Mouse (Mus musculus) hindbrain, embryonic 15.5 days (tissue): ENCODE data around the gene Scyl1. TPM values are rescaled to one million over a fixed set of nuclear protein-coding genes. Genes with fewer than 3 reads are reported as not detected.

Source experiments
- ATAC-seq: fragments of 200-750 bp; cut with Nextera tagmentation; 2 replicates; pipeline ENCODE4 v1.8.0; 2017; ENCODE audit warnings: low read depth, moderate number of reproducible peaks, moderate TSS enrichment; ENCODE audit not compliant: low FRiP score
- H3K27ac ChIP-seq: fragments of 300-500 bp; sonication (generic); replicated peaks from 2 replicates; pipeline ENCODE4 v1.5.1; 2015; ENCODE audit warnings: mild to moderate bottlenecking, inconsistent platforms
- H3K27me3 ChIP-seq: fragments of 300-500 bp; sonication (generic); 2 replicates; pipeline ENCODE4 v1.6.1; 2015; ENCODE audit warnings: control low read depth, inconsistent platforms
- H3K36me3 ChIP-seq: fragments of 300-500 bp; sonication (generic); 2 replicates; pipeline ENCODE4 v1.6.1; 2015; ENCODE audit warnings: control low read depth, inconsistent platforms
- H3K4me1 ChIP-seq: fragments of 300-500 bp; sonication (generic); replicated peaks from 2 replicates; pipeline ENCODE4 v1.6.1; 2015; ENCODE audit warnings: control low read depth, inconsistent platforms
- H3K4me2 ChIP-seq: fragments of 300-500 bp; sonication (generic); 2 replicates; pipeline ENCODE4 v1.6.1; 2015; ENCODE audit warnings: moderate library complexity, mild to moderate bottlenecking, inconsistent platforms
- H3K4me3 ChIP-seq: fragments of 300-500 bp; sonication (generic); 2 replicates; pipeline ENCODE4 v1.5.1; 2015; ENCODE audit warnings: mild to moderate bottlenecking, inconsistent platforms
- H3K9ac ChIP-seq: fragments of 300-500 bp; sonication (generic); 2 replicates; pipeline ENCODE4 v1.6.1; 2015; ENCODE audit warnings: inconsistent platforms
- H3K9me3 ChIP-seq: fragments of 300-500 bp; sonication (generic); 2 replicates; pipeline ENCODE4 v1.6.1; 2016; ENCODE audit warnings: control low read depth, inconsistent platforms
- WGBS: fragments of 180-500 bp; shearing (Covaris S2); methylation state at CpG from one replicate; pipeline ENCODE4 v1.1.7; 2015; 5-methylcytosine and 5-hydroxymethylcytosine counted together
- polyA plus RNA-seq: library from polyadenylated mRNA; unstranded; fragments of >200 nt; fragmentation: Nextera tagmentation; extraction: Ambion mirVana; gene quantifications from 2 replicates; pipeline ENCODE4 v1.2.1, GENCODE M21; 2015

Gene Scyl1
- polyA plus RNA-seq, 1 experiment from 2014 or later = 92.6 TPM

DNA sequence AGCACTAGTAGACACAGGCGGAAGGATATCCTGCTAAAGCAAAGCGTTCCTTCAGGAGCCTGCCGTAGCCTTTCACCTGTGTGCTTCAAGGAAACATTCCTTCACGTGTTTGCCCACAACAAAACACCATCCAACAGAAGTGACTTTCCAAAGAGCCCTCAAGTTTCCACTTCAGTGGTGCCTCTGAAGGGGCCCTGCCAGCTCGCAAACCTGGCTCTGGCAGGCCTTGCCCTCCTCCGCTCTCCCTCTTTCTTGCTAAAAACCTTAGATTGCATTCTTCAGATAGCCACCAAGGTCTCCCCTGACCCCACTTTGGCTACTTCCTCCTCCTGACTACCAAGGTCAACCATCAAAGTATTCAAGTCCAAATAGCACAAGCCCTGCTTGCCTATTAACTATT lies 10.3 kb upstream of the Scyl1 start:
- Histone ChIP-seq H3K9me3 (no peaks in the 10 kb centered on the region), H3K4me3 (no peak overlapping the region), H3K4me1 (no peaks in the 10 kb centered on the region), H3K27ac (no peak overlapping the region), H3K27me3 (no peaks in the 10 kb centered on the region), H3K36me3 (no peaks in the 10 kb centered on the region), H3K9ac (no peak overlapping the region), H3K4me2 (no peak overlapping the region)
- no peak for ATAC-seq
- 96% methylated on average over 6 of the region's 6 CpGs for WGBS

DNA sequence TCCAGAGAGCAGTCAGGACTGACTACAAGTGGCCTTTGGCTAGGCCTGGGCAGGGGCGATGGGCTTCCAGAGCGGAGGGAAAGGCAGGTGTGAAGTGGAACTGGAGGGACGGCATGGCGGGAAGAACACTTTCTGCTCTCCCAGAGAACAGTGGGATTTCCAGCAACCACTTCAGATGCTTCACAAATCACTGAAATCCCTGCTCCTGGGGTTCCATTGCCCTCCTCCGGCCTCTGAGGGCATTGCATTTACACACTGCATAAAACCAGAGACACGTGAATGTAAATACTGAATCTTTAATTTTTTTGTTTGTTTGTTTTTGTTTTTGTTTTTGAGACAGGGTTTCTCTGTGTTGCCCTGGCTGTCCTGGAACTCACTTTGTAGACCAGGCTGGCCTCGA lies 9.0 kb upstream of the Scyl1 start:
- no peaks in the 10 kb centered on the region for H3K36me3 ChIP-seq
- no peaks in the 10 kb centered on the region for H3K4me1 ChIP-seq
- H3K4me2 ChIP-seq = no peak overlapping the region
- no peaks in the 10 kb centered on the region for H3K9me3 ChIP-seq
- H3K27ac ChIP-seq = no peak overlapping the region
- 64% methylated on average over 7 of the region's 7 CpGs for WGBS
- H3K9ac ChIP-seq = no peak overlapping the region
- H3K27me3 ChIP-seq = no peaks in the 10 kb centered on the region
- no peak for ATAC-seq
- no peak overlapping the region for H3K4me3 ChIP-seq

- WGBS = 47% methylated on average over 8 of the region's 8 CpGs
- Histone ChIP-seq H3K36me3 (no peaks in the 10 kb centered on the region), H3K4me2 (no peak overlapping the region), H3K4me1 (no peaks in the 10 kb centered on the region), H3K9me3 (no peaks in the 10 kb centered on the region), H3K4me3 (no peak overlapping the region), H3K27ac (no peak overlapping the region), H3K9ac (no peak overlapping the region), H3K27me3 (no peaks in the 10 kb centered on the region)
- no peak for ATAC-seq
Measured at GRCm38 (mm10) chr19:5778312-5778711, 7.1 kb upstream of the Scyl1 start.

DNA sequence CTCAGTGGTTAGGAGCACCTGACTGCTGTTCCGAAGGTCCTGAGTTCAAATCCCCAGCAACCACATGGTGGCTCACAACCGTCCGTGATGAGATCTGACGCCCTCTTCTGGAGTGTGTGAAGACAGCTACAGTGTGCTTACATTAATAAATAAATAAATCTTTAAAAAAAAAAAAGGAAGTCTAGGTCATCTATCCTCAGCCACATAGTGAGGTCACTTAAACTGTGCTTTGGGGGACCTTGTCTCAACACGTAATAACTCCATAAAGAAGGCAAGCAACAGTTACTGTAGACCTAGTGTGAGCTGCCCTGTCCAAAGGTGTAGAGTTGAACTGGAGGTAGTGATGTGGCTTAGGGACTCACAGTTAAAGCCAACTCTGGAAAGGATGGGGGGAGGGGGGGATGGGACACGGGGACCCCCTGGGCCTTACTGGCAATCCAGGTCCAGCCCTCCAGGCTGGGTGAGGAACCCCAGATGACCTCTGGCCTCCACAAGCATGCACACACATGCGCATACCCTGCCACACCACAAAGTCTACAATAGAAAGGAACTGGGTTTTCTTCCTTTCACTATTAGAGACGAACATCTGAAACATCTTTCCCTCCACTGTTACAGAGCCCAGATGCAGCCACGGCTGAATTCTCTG lies 6.3 kb upstream of the Scyl1 start:
- Histone ChIP-seq H3K27me3 (no peaks in the 10 kb centered on the region), H3K9ac (no peak overlapping the region), H3K4me1 (no peaks in the 10 kb centered on the region), H3K36me3 (no peaks in the 10 kb centered on the region), H3K4me2 (no peak overlapping the region), H3K9me3 (no peaks in the 10 kb centered on the region), H3K4me3 (no peak overlapping the region), H3K27ac (no peak overlapping the region)
- WGBS = 87% methylated on average over 9 of the region's 9 CpGs
- ATAC-seq = no peak

- 43% methylated on average over 9 of the region's 9 CpGs for WGBS
- no peak for ATAC-seq
- H3K36me3 ChIP-seq = peaks cover 31% of the 10 kb centered on the region
Measured at GRCm38 (mm10) chr19:5770311-5770710, 908 bp downstream of the Scyl1 start.

GRCm38 (mm10) chr19:5767271-5767670 lies 3.9 kb downstream of the Scyl1 start:
- Histone ChIP-seq H3K27me3 (no peaks in the 10 kb centered on the region), H3K9ac (no peak overlapping the region), H3K9me3 (no peaks in the 10 kb centered on the region), H3K4me2 (no peak overlapping the region), H3K4me1 (peaks cover 22% of the 10 kb centered on the region), H3K27ac (no peak overlapping the region), H3K36me3 (peaks cover 56% of the 10 kb centered on the region), H3K4me3 (no peak overlapping the region)
- no peak for ATAC-seq
- 88% methylated on average over 4 of the region's 4 CpGs for WGBS

More at GRCm38 (mm10) chr19:5770311-5770710, 908 bp downstream of the Scyl1 start:
- Histone ChIP-seq H3K27me3 (no peaks in the 10 kb centered on the region), H3K4me1 (peaks cover 22% of the 10 kb centered on the region), H3K4me3 (peak overlapping the region; percentile 91), H3K27ac (peak overlapping the region; percentile 89), H3K4me2 (peak overlapping the region; percentile 90), H3K9me3 (no peaks in the 10 kb centered on the region), H3K9ac (peak overlapping the region; percentile 94)

DNA sequence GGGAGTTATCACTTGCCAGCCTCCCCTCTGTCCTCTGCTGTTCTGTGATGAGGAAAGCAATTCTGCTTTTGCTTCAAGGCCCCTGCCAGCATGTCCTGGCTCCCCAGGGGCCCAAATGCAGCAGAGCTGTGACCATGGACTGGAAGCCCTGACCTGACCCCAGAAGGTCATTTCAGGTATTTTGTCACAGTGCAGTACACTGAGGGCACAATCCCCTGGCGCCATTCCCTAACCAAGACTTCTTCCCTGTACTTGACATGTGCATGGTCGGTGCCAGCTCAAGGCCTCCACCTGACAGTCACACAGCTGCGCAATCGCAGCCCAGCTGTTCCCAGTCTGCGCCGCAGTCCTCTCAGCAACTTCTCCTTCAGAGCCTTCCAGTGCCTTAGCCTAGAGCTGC lies 8.1 kb downstream of the Scyl1 start:
- no peaks in the 10 kb centered on the region for H3K9me3 ChIP-seq
- H3K36me3 ChIP-seq = peaks cover 83% of the 10 kb centered on the region
- H3K9ac ChIP-seq = no peak overlapping the region
- WGBS = over 99% methylated on average over 6 of the region's 6 CpGs
- H3K27me3 ChIP-seq = peaks cover 9% of the 10 kb centered on the region; the same call in 1 of the 2 replicates
- H3K27ac ChIP-seq = no peak overlapping the region
- no peak overlapping the region for H3K4me3 ChIP-seq
- no peak overlapping the region for H3K4me2 ChIP-seq
- no peak for ATAC-seq
- H3K4me1 ChIP-seq = 0 out of 2 replicates have a peak, but pooled peaks cover under 1% of the 10 kb centered on the region

- no peak for ATAC-seq
- no peak overlapping the region for H3K27ac ChIP-seq
- peaks cover 12% of the 10 kb centered on the region for H3K4me1 ChIP-seq
- H3K9ac ChIP-seq = no peak overlapping the region
- no peaks in the 10 kb centered on the region for H3K9me3 ChIP-seq
- no peak overlapping the region for H3K4me2 ChIP-seq
- WGBS = 83% methylated on average over 14 of the region's 14 CpGs
- peaks cover 57% of the 10 kb centered on the region for H3K36me3 ChIP-seq
- peaks cover 33% of the 10 kb centered on the region for H3K27me3 ChIP-seq
- no peak overlapping the region for H3K4me3 ChIP-seq
Measured at GRCm38 (mm10) chr19:5758878-5759403, 12.3 kb downstream of the Scyl1 start.

- H3K4me1 ChIP-seq = peaks cover 12% of the 10 kb centered on the region
- H3K4me2 ChIP-seq = peak overlapping the region; percentile 26
- WGBS = 17% methylated on average over 36 of the region's 36 CpGs
- H3K9ac ChIP-seq = no peak overlapping the region
- peaks cover 44% of the 10 kb centered on the region for H3K36me3 ChIP-seq
- no peak overlapping the region for H3K27ac ChIP-seq
- H3K9me3 ChIP-seq = no peaks in the 10 kb centered on the region
- H3K27me3 ChIP-seq = peaks cover 50% of the 10 kb centered on the region
- ATAC-seq = peak; percentile 33; the same call in 1 of the 2 replicates
- H3K4me3 ChIP-seq = 0 out of 2 replicates have a peak overlapping the region, but pooled peaks have one; percentile 5
Measured at GRCm38 (mm10) chr19:5756991-5757636, 14.1 kb downstream of the Scyl1 start.

GRCm38 (mm10) chr19:5756321-5756985 lies 14.8 kb downstream of the Scyl1 start:
- peaks cover 39% of the 10 kb centered on the region for H3K36me3 ChIP-seq
- peaks cover 14% of the 10 kb centered on the region for H3K4me1 ChIP-seq
- H3K4me3 ChIP-seq = 0 out of 2 replicates have a peak overlapping the region, but pooled peaks have one; percentile 5
- H3K9me3 ChIP-seq = no peaks in the 10 kb centered on the region
- H3K27me3 ChIP-seq = peaks cover 57% of the 10 kb centered on the region
- peak overlapping the region; percentile 26 for H3K4me2 ChIP-seq
- H3K9ac ChIP-seq = no peak overlapping the region
- peak; percentile 23; the same call in 1 of the 2 replicates for ATAC-seq
- 14% methylated on average over 28 of the region's 29 CpGs for WGBS
- H3K27ac ChIP-seq = no peak overlapping the region

DNA sequence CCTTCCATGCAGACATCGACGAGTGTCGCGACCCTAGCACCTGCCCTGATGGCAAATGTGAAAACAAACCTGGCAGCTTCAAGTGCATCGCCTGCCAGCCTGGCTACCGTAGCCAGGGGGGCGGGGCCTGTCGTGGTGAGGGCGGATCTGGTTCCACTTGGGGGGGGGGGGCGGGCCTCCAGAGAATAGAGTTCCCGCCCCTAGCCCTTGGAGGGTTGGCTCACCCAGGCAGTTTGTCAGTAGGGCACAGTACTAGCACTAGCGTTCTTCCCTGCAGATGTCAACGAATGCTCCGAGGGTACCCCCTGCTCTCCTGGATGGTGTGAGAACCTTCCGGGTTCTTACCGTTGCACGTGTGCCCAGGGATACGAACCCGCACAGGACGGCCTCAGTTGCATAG lies 19.5 kb downstream of the Scyl1 start:
- H3K36me3 ChIP-seq = no peaks in the 10 kb centered on the region
- no peak overlapping the region for H3K9ac ChIP-seq
- H3K4me2 ChIP-seq = no peak overlapping the region
- ATAC-seq = no peak
- H3K27me3 ChIP-seq = peaks cover 65% of the 10 kb centered on the region
- H3K9me3 ChIP-seq = no peaks in the 10 kb centered on the region
- WGBS = 6% methylated on average over 20 of the region's 20 CpGs
- H3K4me1 ChIP-seq = peaks cover 10% of the 10 kb centered on the region
- no peak overlapping the region for H3K27ac ChIP-seq
- H3K4me3 ChIP-seq = no peak overlapping the region

- no peak overlapping the region for H3K27ac ChIP-seq
- H3K4me2 ChIP-seq = no peak overlapping the region
- no peaks in the 10 kb centered on the region for H3K9me3 ChIP-seq
- peaks cover 12% of the 10 kb centered on the region for H3K4me1 ChIP-seq
- peaks cover 68% of the 10 kb centered on the region for H3K27me3 ChIP-seq
- H3K36me3 ChIP-seq = no peaks in the 10 kb centered on the region
- no peak overlapping the region for H3K4me3 ChIP-seq
- ATAC-seq = no peak
- 14% methylated on average over 22 of the region's 22 CpGs for WGBS
- no peak overlapping the region for H3K9ac ChIP-seq
Measured at GRCm38 (mm10) chr19:5750951-5751350, 20.3 kb downstream of the Scyl1 start.
